Comparison of ENCODE assay signal across 18 mouse cellular contexts in the genomic region with DNA sequence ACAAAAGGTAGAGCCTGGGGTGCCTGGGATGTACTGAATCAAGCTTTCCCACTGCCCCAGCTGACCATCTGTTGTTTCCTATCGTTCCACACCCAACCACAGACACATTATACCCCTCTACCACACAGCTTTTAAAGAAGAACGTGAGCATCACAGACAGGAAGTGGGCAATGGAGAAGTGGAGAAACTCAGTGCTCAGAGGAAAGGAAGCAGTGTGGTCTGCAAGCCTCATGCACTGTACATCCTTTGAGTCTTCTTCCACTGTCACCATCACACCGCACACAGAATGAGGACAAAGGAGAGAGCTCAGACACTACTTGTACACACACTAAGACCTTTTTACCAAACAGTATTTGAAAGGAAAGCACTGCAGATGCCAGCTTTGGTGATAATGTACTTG. TPM values are rescaled to one million over a fixed set of nuclear protein-coding genes. Genes with fewer than 3 reads are reported as not detected.
A peak's percentile ranks its signal among the peaks of the same experiment; 100 is the strongest.
DNase-seq lines count a peak whose midpoint lies in the region.
"Had no signal": no experiment of that assay in that cellular context is flagged by ENCODE, and none has a peak within 500 bp of the region (broad histone marks: within the 10 kb centered on the region; RNA-seq: fewer than 3 reads in every experiment).

No protein-coding gene starts in this region.

- no peaks in the 10 kb centered on the region for H3K36me3 ChIP-seq in splenic B cell, adult 2 months (ENCODE audit: control insufficient read depth, insufficient read depth, low read length, poor library complexity, severe bottlenecking)

- no peaks in the 10 kb centered on the region for H3K27me3 ChIP-seq in splenic B cell, adult 2 months (ENCODE audit: control insufficient read depth, insufficient read depth, low read length, poor library complexity, severe bottlenecking)
- H3K27me3 ChIP-seq: forebrain, embryonic 13.5 days; hindbrain, embryonic 15.5 days; liver, embryonic 12.5 days; Patski had no signal

- DNase-seq in MEL-GATA-1-ER (ENCODE audit: extremely low read depth, low read depth), result peak; percentile 9
- peak; percentile 67 for DNase-seq in induced T-regulatory cell, adult 2 months (ENCODE audit: low read depth)
- peak; percentile 25 for DNase-seq in splenic B cell, adult 2 months (ENCODE audit: low read depth, low spot score)
- DNase-seq in right cerebral cortex, postnatal 25 days, result no peak
- DNase-seq in gastrocnemius, postnatal 25 days, result no peak
- DNase-seq in cerebellum, postnatal 14 days, result no peak
- no peak for DNase-seq in heart, adult 11 months
- DNase-seq: cerebellum, postnatal 25 days; heart, postnatal 10 days; kidney, adult 18-20 months; kidney, postnatal 14 days; lung, embryonic 14.5 days; lung, postnatal 4 days; midbrain, embryonic 14.5 days had no signal

RNA-seq across cellular contexts. Expression of a gene that starts 3.5 kb away (rescaled TPM):
- total RNA-seq in gastrocnemius, postnatal 25 days (2021), result 1 to 10 TPM; 6.9 to 8.8 TPM

RNA-seq across cellular contexts. Expression of a gene that starts 3.6 kb away (rescaled TPM):
- total RNA-seq in gastrocnemius, postnatal 25 days (2021), result 1 to 10 TPM; 6.7 to 7.7 TPM

RNA-seq across cellular contexts. Expression of a gene that starts 20.0 kb away (rescaled TPM):
- total RNA-seq in gastrocnemius, postnatal 25 days (2021), result 1 to 10 TPM; 5.0 to 5.4 TPM

RNA-seq across cellular contexts. Expression of a gene that starts 25.3 kb away (rescaled TPM):
- total RNA-seq in gastrocnemius, postnatal 25 days (2021), result 10 to 100 TPM; 11.2 to 15.3 TPM

Comparison
In these comparisons a context has a peak if more than half of its experiments do, and no peak if none do; other contexts are left out.
1. DNase-seq: peak in MEL-GATA-1-ER (single experiment), induced T-regulatory cell, adult 2 months (single experiment) and splenic B cell, adult 2 months (single experiment); none in right cerebral cortex, postnatal 25 days (single experiment), gastrocnemius, postnatal 25 days (single experiment), cerebellum, postnatal 14 days (0 of 2) and heart, adult 11 months (single experiment).